Mouse (Mus musculus) kidney, adult 2 months (tissue): ENCODE measurements at regions not wholly inside any gene's neighbourhood (a gene's known extent, or its start where the extent isn't known, plus 50 kb on each side); places are given as distances from the start of the nearest gene placed in this dataset.

Source experiments
- DNase-seq: peaks from one replicate; pipeline ENCODE4 v3.0.0; 2021
- H3K27ac ChIP-seq: fragments of 200-500 bp; 2 replicates; pipeline ENCODE4 v1.5.1; 2012; ENCODE audit warnings: low read depth, low read length, control low read depth, inconsistent platforms; ENCODE audit not compliant: insufficient read depth
- H3K27me3 ChIP-seq: fragments of 200-500 bp; replicated peaks from 2 replicates; pipeline ENCODE4 v1.6.1; 2012; ENCODE audit warnings: mild to moderate bottlenecking, moderate library complexity, low read length, inconsistent platforms; ENCODE audit not compliant: control insufficient read depth, insufficient read depth
- H3K36me3 ChIP-seq: fragments of 200-500 bp; 2 replicates; pipeline ENCODE4 v1.6.1; 2012; ENCODE audit warnings: mild to moderate bottlenecking, moderate library complexity, low read length, inconsistent platforms; ENCODE audit not compliant: control insufficient read depth, insufficient read depth
- H3K4me1 ChIP-seq: fragments of 200-500 bp; 2 replicates; pipeline ENCODE4 v1.6.1; 2011; ENCODE audit warnings: low read length; ENCODE audit not compliant: control insufficient read depth, insufficient read depth
- H3K4me3 ChIP-seq: fragments of 200-500 bp; 2 replicates; pipeline ENCODE4 v1.5.1; 2011; ENCODE audit warnings: mild to moderate bottlenecking, low read depth, low read length, control low read depth; ENCODE audit not compliant: insufficient read depth
- CTCF ChIP-seq: fragments of 200-500 bp; conservative IDR thresholded peaks from 2 replicates; pipeline ENCODE4 v1.5.1; 2011; ENCODE audit warnings: low read depth, mild to moderate bottlenecking, control low read depth, low read length, moderate library complexity, mixed read lengths; ENCODE audit not compliant: insufficient read depth, insufficient read length
- POLR2A ChIP-seq: fragments of 200-500 bp; IDR thresholded peaks from one replicate; pipeline ENCODE4 v1.6.1; 2011; ENCODE audit warnings: low read depth, low read length, control low read depth
- WGBS: fragments of 180-500 bp; shearing (Covaris S2); methylation state at CpG from one replicate; pipeline ENCODE4 v1.1.7; 2018; 5-methylcytosine and 5-hydroxymethylcytosine counted together

DNA sequence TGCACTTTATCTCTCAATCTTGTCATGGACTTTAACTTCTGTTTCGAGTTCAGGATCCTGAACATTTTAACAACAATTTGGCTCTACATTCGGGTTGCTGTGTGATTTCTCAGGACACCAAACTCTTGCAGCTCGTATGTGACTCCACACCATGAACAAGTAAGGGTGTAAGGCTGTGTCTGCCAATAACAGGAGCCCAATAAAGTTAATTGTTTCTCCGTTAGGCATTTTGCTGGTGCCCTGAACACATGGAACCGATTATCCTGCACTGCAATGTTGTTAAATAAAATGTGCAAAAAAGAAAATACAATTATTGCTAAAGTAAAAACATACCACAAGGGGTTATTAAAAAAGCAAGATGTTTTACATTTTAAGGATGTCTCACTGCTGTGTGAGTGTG, 497.2 kb downstream of the Kcnj2 start:
- DNase-seq, result peak; percentile 2
- Histone ChIP-seq H3K4me3 (no peak overlapping the region), H3K27ac (no peak overlapping the region), H3K4me1 (no peaks in the 10 kb centered on the region), H3K36me3 (no peaks in the 10 kb centered on the region), H3K27me3 (no peaks in the 10 kb centered on the region)
- no peak for TF ChIP-seq CTCF
- no peak for TF ChIP-seq POLR2A
- 42% methylated on average over 5 of the region's 5 CpGs for WGBS

GRCm38 (mm10) chr11:111568041-111568440, 502.1 kb downstream of the Kcnj2 start:
- 88% methylated on average over 6 of the region's 6 CpGs for WGBS
- DNase-seq, result no peak
- H3K4me1 ChIP-seq, result no peaks in the 10 kb centered on the region
- TF ChIP-seq CTCF, result no peak
- no peak for TF ChIP-seq POLR2A
- H3K4me3 ChIP-seq, result no peak overlapping the region
- H3K36me3 ChIP-seq, result no peaks in the 10 kb centered on the region
- no peak overlapping the region for H3K27ac ChIP-seq
- H3K27me3 ChIP-seq, result no peaks in the 10 kb centered on the region

DNA sequence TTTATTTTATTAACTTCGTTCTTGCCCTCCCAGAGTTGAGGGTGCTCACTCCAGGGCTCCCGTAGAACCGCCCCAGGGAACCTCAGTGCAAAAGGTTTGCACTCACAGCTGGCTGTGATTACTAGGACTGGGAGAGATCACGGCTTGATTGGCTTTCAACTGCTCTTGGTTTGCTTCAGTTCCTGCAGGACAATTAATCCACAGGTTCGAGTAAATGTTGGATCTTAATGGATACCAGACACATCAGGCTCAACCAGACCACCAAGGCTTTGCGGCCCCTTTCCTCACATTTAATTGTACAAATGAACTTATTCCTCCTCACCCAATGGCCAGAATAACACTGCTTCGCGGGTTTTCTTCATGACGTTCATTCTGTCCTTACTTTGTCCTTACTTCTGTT, 502.9 kb downstream of the Kcnj2 start:
- TF ChIP-seq POLR2A (no peak), CTCF (no peak)
- H3K27me3 ChIP-seq, result no peaks in the 10 kb centered on the region
- 84% methylated on average over 9 of the region's 9 CpGs for WGBS
- H3K4me1 ChIP-seq, result no peaks in the 10 kb centered on the region
- H3K4me3 ChIP-seq, result no peak overlapping the region
- no peak overlapping the region for H3K27ac ChIP-seq
- H3K36me3 ChIP-seq, result no peaks in the 10 kb centered on the region
- no peak for DNase-seq

DNA sequence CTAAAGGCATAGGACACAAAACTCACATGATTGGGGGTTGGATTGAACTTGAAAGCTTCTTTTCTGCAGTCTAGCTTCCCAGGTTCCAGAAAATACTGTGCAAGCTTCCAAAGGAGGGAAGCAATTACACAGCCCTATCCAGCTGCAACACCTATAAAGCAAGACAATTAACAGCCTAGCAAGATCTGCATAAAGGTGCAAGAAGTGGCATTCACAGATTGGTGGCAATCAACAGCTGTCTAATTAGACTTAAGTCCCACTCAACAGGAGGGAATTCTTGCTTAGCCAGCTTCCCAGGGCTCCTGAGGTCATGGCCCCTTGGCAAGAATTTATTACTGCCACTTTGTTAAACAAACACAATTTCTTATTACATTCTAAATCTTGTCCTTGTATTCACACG, 511.9 kb downstream of the Kcnj2 start:
- 24% methylated on average over 1 of the region's 1 CpGs for WGBS
- DNase-seq, result no peak
- Histone ChIP-seq H3K4me3 (no peak overlapping the region), H3K27me3 (no peaks in the 10 kb centered on the region), H3K27ac (no peak overlapping the region), H3K4me1 (no peaks in the 10 kb centered on the region), H3K36me3 (no peaks in the 10 kb centered on the region)
- TF ChIP-seq POLR2A, result no peak
- no peak for TF ChIP-seq CTCF

DNA sequence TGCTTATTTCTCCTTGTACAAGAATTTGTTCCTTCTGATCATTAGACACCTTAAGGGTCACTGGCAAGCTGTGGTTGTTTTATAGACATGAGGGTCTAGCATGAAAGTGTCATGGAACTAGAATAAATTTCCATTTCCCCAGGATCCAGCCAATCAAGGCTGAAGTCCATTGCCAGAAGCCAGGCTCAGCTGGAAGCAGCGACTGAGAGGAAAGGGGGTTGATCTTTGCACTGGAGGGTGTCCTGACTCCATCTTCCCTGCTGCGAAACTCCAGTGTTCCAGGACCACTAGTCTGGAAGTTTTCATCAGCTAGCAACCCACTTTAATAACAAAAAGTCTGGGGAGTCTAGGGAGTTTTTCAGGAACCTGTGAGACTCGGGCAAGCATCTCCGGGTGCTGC, 517.0 kb downstream of the Kcnj2 start:
- no peak overlapping the region for H3K27ac ChIP-seq
- no peak for DNase-seq
- H3K4me3 ChIP-seq, result no peak overlapping the region
- TF ChIP-seq POLR2A, result no peak
- TF ChIP-seq CTCF, result no peak
- no peaks in the 10 kb centered on the region for H3K27me3 ChIP-seq
- WGBS, result 58% methylated on average over 4 of the region's 4 CpGs
- no peaks in the 10 kb centered on the region for H3K36me3 ChIP-seq
- no peaks in the 10 kb centered on the region for H3K4me1 ChIP-seq

GRCm38 (mm10) chr11:111583606-111584005, 517.6 kb downstream of the Kcnj2 start:
- 22% methylated on average over 13 of the region's 13 CpGs for WGBS
- TF ChIP-seq CTCF (no peak), POLR2A (no peak)
- no peaks in the 10 kb centered on the region for H3K27me3 ChIP-seq
- no peaks in the 10 kb centered on the region for H3K36me3 ChIP-seq
- H3K4me3 ChIP-seq, result no peak overlapping the region
- no peak overlapping the region for H3K27ac ChIP-seq
- no peaks in the 10 kb centered on the region for H3K4me1 ChIP-seq
- no peak for DNase-seq

GRCm38 (mm10) chr11:111599456-111599855, 533.5 kb downstream of the Kcnj2 start:
- Histone ChIP-seq H3K36me3 (no peaks in the 10 kb centered on the region), H3K27me3 (no peaks in the 10 kb centered on the region; the same call in 1 of the 2 replicates), H3K27ac (no peak overlapping the region), H3K4me3 (no peak overlapping the region), H3K4me1 (no peaks in the 10 kb centered on the region; the same call in 1 of the 2 replicates)
- TF ChIP-seq POLR2A (no peak), CTCF (no peak)
- DNase-seq, result peak; percentile 22

- no peak for DNase-seq
- TF ChIP-seq CTCF (no peak), POLR2A (no peak)
- Histone ChIP-seq H3K27me3 (no peaks in the 10 kb centered on the region; the same call in 1 of the 2 replicates), H3K27ac (no peak overlapping the region), H3K36me3 (no peaks in the 10 kb centered on the region), H3K4me1 (no peaks in the 10 kb centered on the region), H3K4me3 (no peak overlapping the region)
- 75% methylated on average over 11 of the region's 11 CpGs for WGBS
Observed at GRCm38 (mm10) chr11:111605146-111605545, 539.2 kb downstream of the Kcnj2 start.
